Mouse (Mus musculus) layer of hippocampus, postnatal 10 days (tissue): ENCODE data around the gene Nup214. TPM values are rescaled to one million over a fixed set of nuclear protein-coding genes. Genes with fewer than 3 reads are reported as not detected.
A peak's percentile ranks its signal among the peaks of the same experiment; 100 is the strongest.
"Not testable (repeated sequence)": the region's sequence is repeated elsewhere in the genome, so short reads cannot be mapped to it uniquely, and the experiment has no call there.

Experiments used
- DNase-seq, 2 experiments: peaks; one replicate each; pipeline ENCODE4 v3.0.0; 2021; ENCODE audit warnings: low spot score in 2 of 2
- total RNA-seq, 2 experiments: library from RNA; stranded (reverse); gene quantifications; 2 replicates each; pipeline ENCODE4 v1.2.3; 2021

Gene Nup214
- total RNA-seq, 2 experiments from 2014 or later, result 51.7 to 57.0 TPM

DNA sequence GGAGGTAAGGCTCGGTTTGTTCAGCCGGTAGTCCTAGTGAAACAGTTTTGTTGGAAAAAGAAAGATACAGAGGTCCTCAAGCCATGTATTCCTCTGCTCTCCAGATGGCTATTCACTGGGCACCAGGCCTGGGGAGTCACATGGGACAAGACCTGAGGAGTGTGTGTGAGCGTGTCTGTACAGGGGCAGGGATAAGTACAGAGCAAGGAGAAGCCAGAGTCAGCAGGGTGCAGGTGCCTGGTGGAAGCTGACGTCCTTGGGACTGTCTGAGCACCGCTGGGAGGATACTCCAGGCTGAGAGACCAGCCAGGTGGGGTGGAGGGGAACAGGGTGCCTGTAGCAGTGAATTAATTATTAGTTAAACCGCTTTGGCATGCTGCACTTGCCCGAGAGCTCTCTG lies 10.7 kb upstream of the Nup214 start:
- DNase-seq, result peak in 1 of 2 experiments; percentile 27

DNA sequence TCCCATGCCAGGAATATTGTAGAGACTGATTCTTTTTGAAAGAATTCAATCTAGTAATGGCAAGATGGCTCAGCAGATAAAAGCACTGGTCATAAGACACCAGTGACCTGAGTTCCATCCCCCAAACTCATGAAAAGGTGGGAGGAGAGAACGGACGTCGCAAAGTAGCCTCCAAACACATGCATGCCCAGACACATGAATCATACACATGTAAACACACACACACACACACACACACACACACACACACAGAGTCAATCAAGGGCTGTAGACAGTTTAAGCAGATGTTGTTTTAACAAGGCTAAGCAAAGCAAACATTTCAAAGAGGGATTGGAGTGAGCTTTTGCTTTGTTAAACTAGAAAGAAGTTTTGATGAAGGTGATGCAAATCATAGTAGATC lies 10.0 kb upstream of the Nup214 start:
- DNase-seq, result no peak

DNA sequence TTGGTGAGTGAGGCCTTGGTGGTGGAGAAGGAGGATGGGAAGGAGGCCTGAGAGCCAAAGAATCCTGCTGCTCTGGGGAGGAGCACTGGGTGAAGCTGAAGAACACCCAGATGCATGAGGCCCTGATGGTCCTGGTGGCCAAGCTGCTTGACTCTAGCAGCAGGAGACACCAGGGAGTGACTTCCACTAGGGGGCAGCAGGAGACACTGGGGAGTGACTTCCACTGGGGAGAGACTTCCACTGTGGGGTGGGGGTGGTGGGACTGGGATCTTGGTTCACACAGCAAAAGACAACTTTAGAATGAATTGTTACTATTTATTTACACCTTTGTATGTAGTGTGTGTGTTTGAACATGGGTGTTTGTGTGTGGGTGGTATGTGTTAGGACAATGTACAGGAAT lies 9.1 kb upstream of the Nup214 start:
- peak; percentile 39 to 57 for DNase-seq

DNA sequence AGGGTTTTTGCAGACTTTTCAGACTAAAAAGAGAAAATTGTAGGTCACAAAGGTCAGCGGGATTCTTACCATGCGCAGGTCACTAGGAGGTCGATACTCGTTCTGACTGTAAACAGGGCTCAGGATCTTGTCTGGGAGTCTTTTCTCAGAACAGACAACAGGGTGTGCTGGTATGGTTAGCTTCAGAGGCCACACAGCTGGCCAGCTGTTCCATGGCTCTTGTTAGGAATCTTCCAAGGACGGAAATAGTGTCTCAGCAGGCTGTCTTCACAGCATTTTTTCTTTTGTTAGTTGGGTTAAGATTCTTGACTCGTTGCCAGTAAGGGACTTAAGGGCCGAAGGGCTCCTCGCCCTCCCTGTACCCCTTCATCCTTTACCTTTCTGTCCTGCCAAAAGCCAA lies 7.4 kb upstream of the Nup214 start:
- no peak for DNase-seq

DNA sequence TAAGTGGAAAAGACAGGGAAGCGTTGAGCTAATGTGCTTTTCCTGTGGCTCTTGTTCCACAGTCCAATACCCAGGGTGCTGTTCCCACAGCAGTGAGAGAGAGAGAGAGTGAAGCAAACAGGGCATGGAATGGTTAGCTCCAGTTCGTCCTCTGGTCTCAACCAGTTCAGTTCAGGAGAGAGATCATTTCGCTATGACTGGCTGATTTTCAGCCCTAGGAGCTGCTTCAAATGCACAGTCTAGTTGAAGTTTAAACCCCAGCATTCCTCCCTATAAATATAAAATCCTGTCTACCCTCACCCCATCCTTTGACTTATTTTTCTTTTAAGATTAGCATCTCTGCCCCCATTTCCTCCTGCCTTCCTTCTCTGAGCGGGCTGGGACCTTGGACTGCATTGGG lies 1.6 kb upstream of the Nup214 start:
- DNase-seq, result no peak

DNA sequence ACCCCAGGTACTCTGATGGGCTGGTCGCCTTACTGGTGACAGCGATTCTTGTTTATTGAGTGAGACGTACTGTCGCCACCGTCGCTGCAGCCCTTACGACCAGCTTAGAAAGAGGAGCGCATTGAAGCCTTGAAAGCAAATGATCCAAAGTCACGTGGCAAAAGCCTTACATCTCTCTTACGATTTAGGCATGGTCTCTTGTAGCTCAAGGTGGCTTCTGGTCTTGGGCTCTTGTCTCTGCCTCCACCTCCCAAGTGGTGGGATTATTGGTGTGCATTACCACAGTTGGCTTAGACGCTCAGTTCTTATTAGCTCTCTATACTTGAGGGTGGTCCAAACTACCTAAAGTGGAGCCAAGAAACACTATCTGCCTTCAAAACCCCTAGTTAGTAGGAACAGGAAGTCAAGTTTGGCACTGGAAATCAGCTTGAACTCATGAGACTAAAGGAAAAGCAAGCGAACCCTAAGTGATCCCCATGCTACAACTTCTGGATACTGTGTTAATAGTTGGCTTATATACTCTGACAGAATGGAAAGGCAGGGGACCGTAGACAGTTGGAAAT lies 654 bp downstream of the Nup214 start:
- DNase-seq, result no peak

DNA sequence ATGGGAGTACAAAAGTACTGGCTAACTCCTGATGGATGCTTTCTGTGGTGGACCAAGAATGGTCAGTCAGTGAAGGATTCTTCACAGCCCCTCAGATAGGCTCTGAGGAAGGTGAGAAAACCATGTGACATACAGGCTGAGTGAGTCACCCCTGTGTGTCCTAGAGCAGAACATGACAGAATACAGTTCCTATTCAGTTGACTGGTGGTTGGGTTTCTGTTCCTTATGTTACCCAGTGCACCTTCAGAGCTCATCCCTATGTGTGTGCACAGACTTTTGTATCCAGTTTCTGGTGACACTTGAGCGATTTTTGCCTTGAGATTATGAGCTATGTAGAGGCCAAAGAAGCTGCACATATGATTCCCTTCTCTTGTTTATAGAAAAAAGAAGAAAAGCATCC lies 13.5 kb downstream of the Nup214 start:
- no peak for DNase-seq

DNA sequence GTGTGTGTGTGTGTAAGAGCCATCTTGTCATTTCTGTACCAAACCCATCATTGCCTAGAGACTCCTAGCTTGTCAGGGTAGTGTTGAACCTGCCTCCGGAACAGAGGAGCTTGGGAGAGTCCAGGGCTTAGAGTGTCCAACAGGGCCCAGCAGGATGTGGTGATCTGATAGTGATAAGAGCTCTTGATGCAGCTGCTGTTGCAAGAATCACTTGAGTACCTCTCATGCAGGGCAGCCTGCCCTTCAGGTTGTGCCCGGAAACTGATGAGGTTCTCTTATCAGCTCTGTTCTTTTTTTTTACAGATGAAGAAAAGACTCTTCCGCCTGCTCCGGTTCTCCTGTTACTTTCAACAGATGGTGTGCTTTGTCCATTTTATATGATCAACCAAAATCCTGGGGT lies 16.7 kb downstream of the Nup214 start:
- no peak for DNase-seq

DNA sequence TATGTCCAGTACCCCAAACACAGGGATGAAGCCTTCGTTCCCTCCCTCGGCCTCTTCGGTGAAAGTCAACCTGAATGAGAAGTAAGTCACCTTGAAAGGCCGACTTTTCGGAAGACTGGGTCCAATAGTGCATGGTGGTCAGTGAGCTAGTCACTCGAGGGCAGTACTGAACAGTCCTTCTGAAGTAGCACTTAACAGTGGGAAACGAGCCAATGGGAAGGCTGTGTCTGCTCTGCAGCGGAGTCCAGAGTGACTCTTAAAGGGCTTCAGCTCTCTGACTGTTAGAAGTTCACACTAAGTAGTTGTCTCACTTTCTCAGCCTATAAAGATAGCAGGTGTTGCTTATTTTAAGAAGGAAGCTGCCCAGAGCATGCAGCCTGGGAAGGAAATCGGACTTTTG lies 20.7 kb downstream of the Nup214 start:
- DNase-seq, result no peak

DNA sequence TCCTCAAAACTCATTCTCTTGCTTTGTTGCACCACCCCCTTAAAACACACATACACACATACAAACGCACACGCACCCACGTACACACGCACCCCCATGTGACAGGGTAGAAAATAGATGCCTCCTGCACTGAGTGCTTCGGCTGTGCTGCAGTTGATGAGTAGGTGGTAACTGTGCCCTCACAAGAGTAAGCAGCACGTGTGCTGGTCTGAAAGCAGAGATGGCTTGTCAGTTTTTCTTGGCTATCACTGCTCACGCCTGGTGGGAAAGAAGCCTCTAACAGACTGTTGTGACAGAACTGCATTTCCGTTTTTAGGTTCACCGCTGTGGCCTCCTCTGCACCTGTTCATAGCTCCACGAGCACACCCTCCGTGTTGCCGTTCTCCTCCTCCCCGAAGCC lies 21.8 kb downstream of the Nup214 start:
- peak; percentile 29 to 30 for DNase-seq

DNA sequence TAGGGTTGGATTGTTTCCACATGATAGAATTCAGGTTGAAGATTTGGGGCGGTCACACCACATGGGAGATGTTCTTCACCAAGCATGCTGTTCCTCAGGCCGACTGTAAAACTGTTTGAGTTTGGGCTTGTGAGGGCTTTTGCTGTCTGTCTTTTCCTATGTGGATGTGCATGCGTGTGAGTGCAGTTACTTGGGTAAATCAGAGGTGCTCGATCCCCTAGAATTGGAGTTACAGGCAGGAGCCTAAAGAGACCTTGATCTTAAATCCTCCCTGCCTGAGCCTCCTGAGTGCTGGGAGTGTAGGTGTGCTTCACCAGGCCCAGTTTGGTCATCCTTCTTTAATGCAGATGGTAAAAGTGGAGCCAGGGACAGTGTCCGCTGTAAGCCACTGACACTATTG lies 23.3 kb downstream of the Nup214 start:
- DNase-seq, result no peak

DNA sequence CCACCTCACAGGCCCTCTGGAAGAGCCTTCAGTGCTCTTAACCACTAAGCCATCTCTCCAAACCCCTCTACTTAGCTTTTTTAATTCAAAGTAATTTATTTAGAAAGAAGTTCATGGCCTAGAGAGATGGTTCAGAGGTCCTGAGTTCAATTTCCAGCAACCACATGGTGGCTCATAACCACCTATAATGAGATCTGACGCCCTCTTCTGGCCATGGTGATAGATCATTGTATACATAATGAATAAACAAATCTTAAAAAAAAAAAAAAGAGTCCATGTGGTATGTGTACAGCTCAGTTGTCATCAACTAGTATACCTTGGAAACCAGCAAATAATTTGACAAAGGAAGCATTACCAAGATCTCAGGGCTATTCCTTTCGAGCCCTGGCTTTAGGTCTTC lies 24.2 kb downstream of the Nup214 start:
- DNase-seq, result no peak

DNA sequence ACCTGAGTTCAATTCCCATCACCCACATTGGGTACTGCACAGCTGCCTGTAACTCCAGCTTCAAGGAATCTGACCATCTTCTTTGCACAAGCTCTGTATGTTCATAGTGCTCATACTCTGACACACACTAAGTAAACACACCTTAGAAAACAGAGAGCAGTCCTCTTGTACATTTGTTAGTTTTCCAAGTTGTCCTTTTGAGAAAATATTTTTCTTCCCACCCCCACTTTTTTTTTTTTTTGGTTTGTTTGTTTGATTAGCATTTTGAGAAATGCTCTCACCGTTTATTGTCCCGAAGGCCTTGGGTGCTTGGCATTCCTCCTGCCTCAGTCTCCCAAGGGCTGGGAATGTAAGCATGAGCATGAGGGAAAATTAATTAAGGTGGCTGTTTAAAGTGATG lies 34.1 kb downstream of the Nup214 start:
- DNase-seq, result no peak

DNA sequence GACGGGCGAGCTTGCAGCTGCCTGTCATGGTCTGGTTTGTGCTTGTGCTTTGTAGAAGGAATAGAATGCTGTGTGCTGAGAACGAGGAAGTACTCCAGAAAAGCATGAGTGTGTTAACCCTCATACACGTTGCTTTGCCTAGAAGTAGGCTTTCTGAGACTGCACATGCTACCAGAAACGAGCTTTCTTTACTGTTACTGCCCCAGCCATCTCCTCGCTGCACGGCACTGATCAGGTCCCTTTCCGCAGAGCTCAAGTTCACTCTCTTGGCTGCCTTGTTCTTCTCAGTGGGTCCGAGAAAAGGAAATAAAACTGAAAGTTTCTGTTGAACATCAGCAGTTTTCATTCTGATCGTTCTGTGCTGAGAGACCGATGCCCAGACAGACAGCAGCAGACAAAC lies 34.5 kb downstream of the Nup214 start:
- no peak for DNase-seq

DNA sequence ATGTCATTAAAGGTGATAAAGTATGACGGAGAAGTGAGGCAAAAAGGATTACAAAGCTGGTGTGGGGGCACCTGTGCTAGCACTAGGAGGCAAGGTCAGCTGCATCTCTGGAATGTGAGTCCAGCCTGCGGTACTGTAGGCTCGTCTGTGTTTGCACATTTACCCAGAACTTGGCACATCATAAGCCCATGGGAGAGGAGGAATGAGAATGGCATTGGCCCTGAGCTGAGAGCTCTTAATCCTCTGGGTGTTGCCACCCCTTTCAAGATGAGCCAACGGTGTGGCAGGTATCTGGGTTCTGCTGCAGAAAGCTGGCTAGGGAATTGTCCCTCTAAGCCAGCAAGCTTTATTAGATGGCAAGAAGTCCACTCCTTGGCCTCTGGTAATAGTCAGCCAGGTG lies 45.5 kb downstream of the Nup214 start:
- no peak for DNase-seq

DNA sequence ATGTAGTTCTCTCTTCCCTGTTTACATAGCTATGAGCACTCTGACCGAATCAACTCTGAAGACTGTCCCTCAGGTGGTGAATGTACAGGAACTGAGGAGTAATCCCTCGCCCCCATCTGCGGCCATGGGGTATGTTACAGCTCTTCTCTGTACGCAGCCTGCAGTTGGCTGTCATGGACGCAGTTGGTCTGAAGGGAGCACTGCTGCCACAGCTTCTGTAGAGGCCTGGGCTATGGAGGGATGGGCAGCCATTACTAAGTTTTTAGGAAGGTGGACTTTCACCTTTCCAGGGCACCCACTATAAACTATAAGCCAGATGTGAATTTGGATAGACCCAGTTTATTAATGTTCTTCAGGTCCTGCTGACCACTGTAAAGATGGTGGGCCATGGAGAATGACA lies 46.0 kb downstream of the Nup214 start:
- no peak for DNase-seq

DNA sequence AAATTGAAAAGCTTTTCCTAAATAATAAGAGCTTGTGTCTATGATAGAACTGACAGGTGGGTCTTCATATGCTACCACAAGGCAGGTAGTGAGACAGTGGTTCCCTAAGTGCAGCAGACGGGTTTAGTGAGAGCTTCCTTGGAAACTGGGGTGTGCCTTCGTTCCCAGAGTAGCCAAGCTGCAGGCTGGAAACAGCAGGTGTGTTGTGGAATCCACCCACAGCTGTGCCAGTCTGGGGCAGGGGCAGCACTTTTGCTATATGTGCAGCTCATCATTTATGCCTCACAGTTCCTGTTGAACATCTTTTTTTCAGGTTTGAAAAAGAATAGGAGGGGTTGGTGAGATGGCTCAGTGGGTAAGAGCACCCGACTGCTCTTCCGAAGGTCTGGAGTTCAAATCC lies 50.1 kb downstream of the Nup214 start:
- no peak for DNase-seq

DNA sequence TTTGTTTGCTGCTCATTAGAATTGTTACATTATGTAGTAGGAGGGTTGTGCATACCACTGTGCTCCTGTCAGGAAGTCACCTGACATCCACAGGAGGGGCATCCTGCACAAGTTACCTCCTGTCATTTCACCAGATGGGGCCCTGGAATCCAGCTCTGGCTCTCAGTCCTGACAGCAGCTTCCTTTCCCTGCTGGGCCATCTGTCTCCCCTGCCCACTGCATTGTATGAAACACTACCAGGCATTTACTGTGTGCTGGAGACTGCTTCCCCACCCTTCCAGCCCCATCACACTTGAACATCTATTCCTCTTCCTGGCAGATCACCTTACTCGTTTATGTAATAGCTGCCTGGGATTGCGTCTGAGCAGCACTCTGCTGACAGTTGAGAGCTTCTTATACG lies 55.4 kb downstream of the Nup214 start:
- peak; percentile 37 to 44 for DNase-seq

DNA sequence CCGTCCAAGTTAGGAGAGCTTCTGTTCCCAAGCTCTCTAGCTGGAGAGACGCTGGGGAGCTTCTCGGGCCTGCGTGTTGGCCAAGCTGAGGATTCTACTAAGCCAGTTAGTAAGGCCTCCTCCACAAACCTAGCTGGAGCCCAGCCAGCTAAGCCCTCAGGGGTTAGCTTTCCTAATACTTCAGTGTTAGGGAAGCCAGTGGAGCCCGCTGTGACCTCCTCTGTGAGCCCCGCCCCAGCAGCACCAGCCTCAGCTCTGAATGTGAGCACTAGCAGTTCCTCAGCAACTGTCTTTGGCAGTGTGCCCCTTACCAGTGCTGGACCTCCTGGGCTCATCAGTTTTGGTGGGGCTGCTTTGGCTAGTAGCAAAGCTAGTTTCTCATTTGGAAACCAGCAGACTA lies 59.2 kb downstream of the Nup214 start:
- no peak for DNase-seq

DNA sequence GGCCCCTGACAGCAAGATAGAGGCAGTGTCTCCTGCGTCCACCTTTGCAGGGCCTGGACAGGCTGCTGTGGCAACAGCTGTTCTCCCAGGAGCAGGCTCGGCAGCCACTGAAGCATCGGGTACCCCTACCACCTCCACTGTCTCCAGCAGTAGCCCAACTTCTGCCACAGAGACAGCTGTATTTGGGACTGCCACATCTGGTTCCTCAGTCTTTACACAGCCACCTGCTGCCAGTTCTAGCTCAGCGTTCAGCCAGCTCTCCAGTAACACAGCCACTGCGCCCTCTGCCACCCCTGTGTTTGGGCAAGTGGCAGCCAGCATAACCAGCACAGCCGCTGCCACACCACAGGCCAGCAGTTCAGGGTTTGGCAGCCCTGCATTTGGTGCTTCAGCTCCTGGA lies 60.0 kb downstream of the Nup214 start:
- DNase-seq, result no peak

DNA sequence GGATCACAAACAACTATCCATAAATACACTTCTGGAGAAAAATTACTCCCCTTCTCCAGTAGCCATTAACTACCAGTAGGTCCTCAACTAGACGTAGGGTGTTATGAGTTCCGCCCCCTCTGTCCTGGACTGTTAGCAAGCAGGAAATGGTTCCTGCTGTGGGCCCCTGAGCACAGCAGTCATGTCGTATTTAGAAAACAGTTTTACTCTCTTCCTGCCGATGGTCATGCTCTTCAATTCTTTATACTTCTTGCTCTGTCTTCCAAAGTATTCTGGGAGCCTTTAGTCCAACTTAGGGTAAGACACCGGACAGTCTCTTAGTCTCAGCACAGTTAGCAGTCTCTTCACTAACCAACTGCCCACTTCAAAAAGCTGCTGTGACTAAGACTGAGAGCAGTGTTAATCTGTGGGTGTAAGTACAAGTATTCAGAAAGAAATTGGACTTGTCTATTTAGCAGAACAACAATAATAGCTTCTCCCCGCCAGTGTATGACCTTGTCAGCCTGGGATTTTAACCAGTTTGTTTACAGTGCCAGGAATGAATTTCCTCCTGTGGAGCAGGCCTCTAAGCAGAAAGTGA lies 63.1 kb downstream of the Nup214 start:
- DNase-seq, result no peak

DNA sequence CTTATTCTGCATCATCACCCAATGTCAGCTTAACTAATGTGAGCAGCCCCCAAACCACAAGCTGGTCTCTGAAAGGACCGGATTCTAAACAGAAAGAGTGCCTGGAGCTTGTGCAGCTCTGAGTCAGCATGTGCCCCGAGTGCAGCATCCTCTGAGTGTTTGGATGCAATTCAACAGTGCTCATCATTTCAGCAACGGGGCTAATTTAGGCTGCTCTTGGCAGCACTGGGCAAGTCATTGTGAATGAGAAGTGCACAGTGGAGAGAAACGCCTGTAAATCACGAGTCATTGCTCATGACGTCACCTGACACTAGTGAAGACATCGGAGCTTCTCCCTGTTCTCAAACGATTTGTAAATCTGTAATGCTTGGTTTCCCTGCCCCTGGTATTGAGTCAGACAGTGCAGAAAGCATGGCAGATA lies 64.4 kb downstream of the Nup214 start:
- peak; percentile 23 to 32 for DNase-seq

DNA sequence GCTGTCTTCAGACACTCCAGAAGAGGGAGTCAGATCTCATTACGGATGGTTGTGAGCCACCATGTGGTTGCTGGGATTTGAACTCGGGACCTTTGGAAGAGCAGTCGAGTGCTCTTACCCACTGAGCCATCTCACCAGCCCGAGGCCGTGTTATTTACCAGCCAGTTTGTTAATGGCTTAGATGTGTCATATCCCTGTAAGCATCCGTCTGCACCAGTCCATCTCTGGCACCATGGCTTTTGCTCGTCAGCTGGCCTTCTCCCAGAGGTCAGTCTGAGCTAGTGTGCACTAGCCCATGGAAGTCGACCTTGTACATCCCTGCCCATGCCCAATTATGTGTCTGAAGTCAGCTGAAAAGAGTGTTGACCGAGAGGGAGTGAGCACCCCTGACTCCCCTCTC lies 66.4 kb downstream of the Nup214 start:
- not testable (repeated sequence) for DNase-seq

DNA sequence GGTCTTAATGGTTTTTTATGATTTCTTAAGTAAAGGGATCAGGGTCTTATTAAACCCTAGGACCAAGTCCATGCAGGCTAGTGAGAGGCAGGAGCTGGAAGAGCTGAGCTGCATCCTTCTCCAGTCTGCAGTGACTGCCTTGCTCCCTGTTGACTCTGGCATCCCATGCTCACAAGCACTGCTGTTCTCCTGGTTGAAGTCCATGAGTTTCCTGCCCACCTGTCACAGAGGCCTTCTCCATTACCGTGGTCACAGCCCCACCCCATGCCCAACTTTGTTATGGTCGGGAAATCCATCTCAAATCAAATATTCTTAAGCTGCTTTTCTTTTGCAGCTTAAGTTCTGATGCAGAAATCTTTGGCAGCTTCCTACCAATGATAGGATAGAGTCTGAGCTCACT lies 66.9 kb downstream of the Nup214 start:
- no peak for DNase-seq
